Comparison of ENCODE assay signal across 20 mouse cellular contexts in genomic region chr10:4503251-4503650, GRCm38 (mm10). TPM values are rescaled to one million over a fixed set of nuclear protein-coding genes. Genes with fewer than 3 reads are reported as not detected.
A peak's percentile ranks its signal among the peaks of the same experiment; 100 is the strongest.
DNase-seq lines count a peak whose midpoint lies in the region; ATAC-seq and TF ChIP-seq lines count a peak whose summit lies in the region.
"Had no signal": no experiment of that assay in that cellular context is flagged by ENCODE, and none has a peak within 500 bp of the region (broad histone marks: within the 10 kb centered on the region; RNA-seq: fewer than 3 reads in every experiment).

No protein-coding gene starts in this region.

- no peak overlapping the region for H3K4me2 ChIP-seq in kidney, postnatal 0 days (ENCODE audit: low read length)
- no peak overlapping the region for H3K4me2 ChIP-seq in lung, embryonic 14.5 days
- H3K4me2 ChIP-seq: heart, embryonic 13.5 days; hindbrain, embryonic 12.5 days had no signal

- no peak for TF ChIP-seq CTCF in kidney, postnatal 0 days (IDR thresholded peaks at IDR 0.05; ENCODE audit: low read depth)
- no peak for TF ChIP-seq CTCF in lung, embryonic 14.5 days (IDR thresholded peaks at IDR 0.05; ENCODE audit: low read depth)

- H3K9ac ChIP-seq in kidney, postnatal 0 days (ENCODE audit: low read depth, low read length) = no peak overlapping the region
- no peak overlapping the region for H3K9ac ChIP-seq in lung, embryonic 14.5 days
- H3K9ac ChIP-seq: heart, embryonic 13.5 days; hindbrain, embryonic 12.5 days had no signal

- H3K9me3 ChIP-seq in kidney, postnatal 0 days (replicated peaks; ENCODE audit: low read length) = no peaks in the 10 kb centered on the region
- no peaks in the 10 kb centered on the region for H3K9me3 ChIP-seq in lung, embryonic 14.5 days (ENCODE audit: low read depth, low read length)
- H3K9me3 ChIP-seq: embryonic facial prominence, embryonic 10.5 days; heart, embryonic 13.5 days; hindbrain, embryonic 12.5 days had no signal

- no peaks in the 10 kb centered on the region for H3K36me3 ChIP-seq in kidney, postnatal 0 days (ENCODE audit: insufficient read depth, low read length)
- no peaks in the 10 kb centered on the region for H3K36me3 ChIP-seq in lung, embryonic 14.5 days (ENCODE audit: insufficient read depth)
- H3K36me3 ChIP-seq: embryonic facial prominence, embryonic 10.5 days; heart, embryonic 13.5 days; hindbrain, embryonic 12.5 days had no signal

- ATAC-seq in kidney, postnatal 0 days (replicated peaks; ENCODE audit: low FRiP score, low read depth) = no peak
- no peak for ATAC-seq in lung, embryonic 14.5 days (ENCODE audit: insufficient read depth)
- ATAC-seq: forebrain, embryonic 14.5 days; hindbrain, embryonic 16.5 days; inflammation-experienced regulatory T-cells, adult 6 months had no signal

- no peaks in the 10 kb centered on the region for H3K4me1 ChIP-seq in kidney, postnatal 0 days (replicated peaks; ENCODE audit: insufficient read depth, low read length)
- H3K4me1 ChIP-seq in lung, embryonic 14.5 days (ENCODE audit: insufficient read depth) = no peaks in the 10 kb centered on the region
- H3K4me1 ChIP-seq: embryonic facial prominence, embryonic 10.5 days; heart, embryonic 13.5 days; hindbrain, embryonic 12.5 days had no signal

- no peak overlapping the region for H3K27ac ChIP-seq in kidney, postnatal 0 days
- H3K27ac ChIP-seq in lung, embryonic 14.5 days (ENCODE audit: low read depth) = no peak overlapping the region
- H3K27ac ChIP-seq: embryonic facial prominence, embryonic 10.5 days; gastrocnemius, adult 2 months; heart, embryonic 13.5 days; hindbrain, embryonic 12.5 days had no signal

- WGBS in kidney, postnatal 0 days = 52% methylated on average over 8 of the region's 8 CpGs
- WGBS in lung, embryonic 14.5 days = 70% methylated on average over 8 of the region's 8 CpGs

- DNase-seq in kidney, postnatal 0 days (ENCODE audit: low spot score) = peak; percentile 73
- no peak for DNase-seq in kidney, adult 18-20 months
- DNase-seq in lung, embryonic 14.5 days = peak; percentile 76
- no peak for DNase-seq in lung, postnatal 10 days
- peak; percentile 37 to 60 for DNase-seq in adrenal gland, postnatal 36 days
- no peak for DNase-seq in heart, postnatal 10 days
- DNase-seq: cerebellum, adult 18-20 months; cerebellum, adult 9-11 months; cerebellum, postnatal 36 days; gastrocnemius, adult 2 months; gastrocnemius, postnatal 25 days; heart, postnatal 4 days had no signal

- no peaks in the 10 kb centered on the region for H3K27me3 ChIP-seq in kidney, postnatal 0 days (ENCODE audit: insufficient read depth, low read length)
- H3K27me3 ChIP-seq in lung, embryonic 14.5 days (ENCODE audit: insufficient read depth, low read length) = no peaks in the 10 kb centered on the region
- H3K27me3 ChIP-seq: CH12.LX; heart, embryonic 13.5 days; hindbrain, embryonic 12.5 days had no signal

- intact Hi-C loops in heart, postnatal 10 days (cut with DNase I) = no loop called here

- no peak overlapping the region for H3K4me3 ChIP-seq in kidney, postnatal 0 days (replicated peaks; ENCODE audit: low read depth, low read length)
- H3K4me3 ChIP-seq in lung, embryonic 14.5 days (ENCODE audit: low read depth, low read length) = no peak overlapping the region
- H3K4me3 ChIP-seq: embryonic facial prominence, embryonic 10.5 days; gastrocnemius, adult 2 months; heart, embryonic 13.5 days; hindbrain, embryonic 12.5 days had no signal

RNA-seq across cellular contexts. Expression of gene Ccdc170, which starts 20.9 kb away (rescaled TPM):
- 1.0 and 1.3 TPM in 2 replicates for polyA plus RNA-seq in kidney, postnatal 0 days (2015; fragmentation: Nextera tagmentation; extraction: Ambion mirVana)
- polyA plus RNA-seq in lung, embryonic 14.5 days (2014; fragmentation: Nextera tagmentation; extraction: Ambion mirVana) = 0.12 TPM in 2 replicates
- under 1 TPM; 0.10 to 0.66 TPM for total RNA-seq in adrenal gland, postnatal 36 days (2021)
- under 1 TPM; 0.07 to 0.34 TPM for total RNA-seq in heart, postnatal 10 days (2021)
- total RNA-seq: CH12.LX had no signal
- polyA plus RNA-seq: heart, embryonic 13.5 days; heart, postnatal 0 days; inflammation-experienced regulatory T-cells, adult 6 months had no signal

Comparison
In these comparisons a context has a peak if more than half of its experiments do, and no peak if none do; other contexts are left out.
1. DNase-seq: peak in kidney, postnatal 0 days (single experiment), lung, embryonic 14.5 days (single experiment) and adrenal gland, postnatal 36 days (2 of 2); none in kidney, adult 18-20 months (single experiment), lung, postnatal 10 days (single experiment) and heart, postnatal 10 days (0 of 2).